Mouse (Mus musculus) hindbrain, embryonic 10.5 days (tissue): Measurements from ENCODE around the gene Eva1a. TPM values are rescaled to one million over a fixed set of nuclear protein-coding genes. Genes with fewer than 3 reads are reported as not detected.

Experiments used
- DNase-seq: peaks from one replicate; pipeline ENCODE4 v3.0.0-alpha.2; 2017; ENCODE audit warnings: low spot score
- H3K27ac ChIP-seq: fragments of 300-500 bp; sonication (generic); 2 replicates; pipeline ENCODE4 v1.5.1; 2016; ENCODE audit warnings: mild to moderate bottlenecking, moderate library complexity
- H3K27me3 ChIP-seq: fragments of 300-500 bp; sonication (generic); 2 replicates; pipeline ENCODE4 v1.6.1; 2016; ENCODE audit warnings: mild to moderate bottlenecking; ENCODE audit not compliant: poor library complexity, insufficient read depth, severe bottlenecking
- H3K36me3 ChIP-seq: fragments of 300-500 bp; sonication (generic); 2 replicates; pipeline ENCODE4 v1.6.1; 2016; ENCODE audit warnings: mild to moderate bottlenecking, moderate library complexity
- H3K4me1 ChIP-seq: fragments of 300-500 bp; sonication (generic); replicated peaks from 2 replicates; pipeline ENCODE4 v1.6.1; 2016; ENCODE audit warnings: mild to moderate bottlenecking
- H3K4me3 ChIP-seq: fragments of 300-500 bp; sonication (generic); 2 replicates; pipeline ENCODE4 v1.5.1; 2016; ENCODE audit warnings: mild to moderate bottlenecking, moderate library complexity
- H3K9me3 ChIP-seq: fragments of 300-500 bp; sonication (generic); 2 replicates; pipeline ENCODE4 v1.6.1; 2016; ENCODE audit warnings: mild to moderate bottlenecking, moderate library complexity
- WGBS: fragments of 180-500 bp; shearing (Covaris S2); methylation state at CpG from one replicate; pipeline ENCODE4 v1.1.7; 2016; 5-methylcytosine and 5-hydroxymethylcytosine counted together
- polyA plus RNA-seq: library from polyadenylated mRNA; unstranded; fragments of >200 nt; fragmentation: Nextera tagmentation; extraction: Ambion mirVana; gene quantifications from 2 replicates; pipeline ENCODE4 v1.2.1, GENCODE M21; 2016

Eva1a gene
- polyA plus RNA-seq, 1 experiment from 2014 or later: 3.3 TPM

DNA sequence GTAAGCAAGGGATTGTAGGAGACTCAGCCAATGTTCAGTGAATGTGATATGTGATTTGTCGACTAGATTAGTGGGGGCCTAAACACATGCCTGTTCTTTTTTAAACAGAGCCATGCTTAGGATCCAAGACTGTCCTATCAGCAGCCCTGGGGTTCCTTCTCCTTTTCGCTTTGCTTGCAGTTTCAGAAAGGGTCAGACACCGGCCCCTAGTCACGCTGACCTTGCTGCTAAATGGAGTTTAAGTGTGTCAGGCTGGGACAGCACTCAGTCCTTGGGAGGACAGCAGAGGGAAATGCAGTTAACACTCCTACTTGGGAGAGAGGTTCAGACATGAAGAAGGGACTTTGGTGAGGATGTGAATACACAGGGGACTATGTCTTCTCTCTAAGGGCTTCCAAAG, 3.7 kb downstream of the Eva1a start:
- Histone ChIP-seq H3K4me3 (no peak overlapping the region), H3K36me3 (no peaks in the 10 kb centered on the region), H3K4me1 (peaks cover 44% of the 10 kb centered on the region), H3K27me3 (peaks cover 80% of the 10 kb centered on the region), H3K9me3 (no peaks in the 10 kb centered on the region), H3K27ac (no peak overlapping the region)
- DNase-seq: no peak
- WGBS: 65% methylated on average over 4 of the region's 4 CpGs

DNA sequence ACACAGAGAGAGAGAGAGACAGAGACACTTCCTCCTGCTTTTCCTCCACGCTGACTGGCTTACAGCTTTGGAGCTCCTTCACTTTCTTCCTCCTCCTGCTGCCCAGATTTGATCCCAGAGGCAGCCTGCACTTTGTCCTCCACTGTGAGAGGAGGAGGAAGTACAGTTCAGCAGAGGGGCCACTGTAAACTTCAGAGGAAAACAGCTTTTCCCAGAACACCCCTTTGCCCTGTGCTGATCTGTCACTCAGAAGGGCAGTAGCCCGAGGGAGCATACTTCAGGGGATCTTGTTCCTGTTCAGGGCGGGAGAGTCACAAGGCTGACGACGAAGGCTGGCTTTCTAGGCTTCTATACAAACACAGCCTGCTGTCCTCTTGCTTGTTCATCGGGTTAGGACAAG, 7.1 kb downstream of the Eva1a start:
- 59% methylated on average over 6 of the region's 6 CpGs for WGBS
- no peak for DNase-seq
- H3K27me3 ChIP-seq: peaks cover 60% of the 10 kb centered on the region

DNA sequence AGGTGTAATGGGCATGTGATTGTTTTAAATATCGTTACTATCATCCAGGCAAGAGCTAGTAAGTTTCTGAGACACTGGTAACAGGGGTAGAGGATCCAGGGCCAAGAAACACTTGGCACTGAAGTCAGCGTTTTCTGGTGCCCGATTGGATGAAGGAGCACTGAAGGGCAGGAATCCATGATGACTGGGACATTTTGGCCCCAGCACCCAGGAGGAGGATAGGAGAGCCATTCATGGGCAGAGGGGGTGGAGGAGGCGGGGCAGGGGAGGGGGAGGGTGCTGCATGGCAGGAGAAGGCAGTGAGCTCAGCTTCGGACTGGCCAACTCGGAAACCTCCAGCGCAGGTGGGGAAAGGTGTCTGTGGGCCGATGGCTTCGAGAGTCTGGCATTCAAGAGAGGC, 9.4 kb downstream of the Eva1a start:
- 78% methylated on average over 9 of the region's 9 CpGs for WGBS
- DNase-seq: no peak
- no peak overlapping the region for H3K27ac ChIP-seq
- no peaks in the 10 kb centered on the region for H3K9me3 ChIP-seq
- H3K36me3 ChIP-seq: no peaks in the 10 kb centered on the region
- peaks cover 15% of the 10 kb centered on the region; the same call in 1 of the 2 replicates for H3K4me1 ChIP-seq
- H3K4me3 ChIP-seq: no peak overlapping the region
- H3K27me3 ChIP-seq: peaks cover 38% of the 10 kb centered on the region

More for the DNA sequence above, 7.1 kb downstream of the Eva1a start:
- Histone ChIP-seq H3K4me3 (no peak overlapping the region), H3K36me3 (no peaks in the 10 kb centered on the region), H3K4me1 (peaks cover 21% of the 10 kb centered on the region), H3K27ac (no peak overlapping the region), H3K9me3 (no peaks in the 10 kb centered on the region)

DNA sequence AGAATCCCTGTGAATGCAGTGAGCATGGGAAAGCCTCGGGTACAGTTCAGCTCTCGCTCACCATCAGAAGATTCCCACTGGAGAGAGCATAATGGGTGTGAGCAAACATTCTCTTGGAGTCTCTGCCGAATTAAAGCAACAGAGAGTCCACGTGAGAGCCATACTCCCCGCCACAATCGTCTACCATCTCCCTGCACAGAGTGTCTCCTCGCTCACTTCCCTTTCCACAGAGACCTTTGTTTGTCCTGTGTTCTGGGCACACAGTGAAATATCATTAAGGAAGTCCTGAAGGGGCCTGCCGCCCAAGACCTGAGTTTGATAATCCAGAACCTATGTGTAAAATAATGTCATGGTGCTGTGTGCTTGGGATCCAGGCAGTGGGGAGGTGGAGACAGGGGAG, 10.7 kb downstream of the Eva1a start:
- 85% methylated on average over 8 of the region's 8 CpGs for WGBS
- Histone ChIP-seq H3K27ac (no peak overlapping the region), H3K27me3 (peaks cover 24% of the 10 kb centered on the region), H3K9me3 (no peaks in the 10 kb centered on the region), H3K4me3 (no peak overlapping the region), H3K4me1 (peaks cover 6% of the 10 kb centered on the region; the same call in 1 of the 2 replicates), H3K36me3 (no peaks in the 10 kb centered on the region)
- DNase-seq: no peak

DNA sequence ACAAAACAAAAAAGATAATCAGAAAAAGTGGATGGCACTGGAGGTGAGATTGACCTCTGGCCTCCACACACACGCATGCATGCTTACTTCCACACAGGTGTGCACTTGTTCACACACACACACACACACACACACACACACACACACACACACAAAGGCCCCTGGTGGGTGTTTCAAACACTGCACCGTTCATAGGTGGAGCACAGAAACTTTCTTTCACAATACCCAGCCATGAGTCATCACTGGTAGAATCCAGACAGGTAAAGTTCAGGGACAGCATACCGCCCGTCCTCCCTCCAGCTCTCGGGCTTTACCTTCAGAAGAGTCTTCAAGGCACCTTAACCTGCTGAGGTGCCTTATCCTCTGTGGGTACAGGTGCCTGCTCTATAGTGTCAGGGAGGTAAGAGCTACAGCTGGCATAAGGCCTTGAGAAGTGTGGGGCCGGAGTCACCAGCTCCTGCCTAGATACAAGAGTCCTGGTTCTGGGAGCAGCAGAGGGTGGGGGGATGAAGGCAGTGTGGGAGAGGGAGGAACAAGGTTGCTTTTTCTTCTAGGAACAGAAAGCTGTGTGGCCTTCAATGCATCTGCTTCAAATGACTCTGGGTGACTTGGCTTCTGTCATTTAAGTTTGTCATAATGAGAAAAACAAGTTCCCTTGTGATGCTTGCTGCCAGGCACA, 11.3 kb downstream of the Eva1a start:
- Histone ChIP-seq H3K4me1 (peaks cover 6% of the 10 kb centered on the region; the same call in 1 of the 2 replicates), H3K36me3 (no peaks in the 10 kb centered on the region), H3K27ac (no peak overlapping the region), H3K4me3 (no peak overlapping the region), H3K27me3 (peaks cover 22% of the 10 kb centered on the region), H3K9me3 (no peaks in the 10 kb centered on the region)
- WGBS: 91% methylated on average over 6 of the region's 6 CpGs
- DNase-seq: no peak

DNA sequence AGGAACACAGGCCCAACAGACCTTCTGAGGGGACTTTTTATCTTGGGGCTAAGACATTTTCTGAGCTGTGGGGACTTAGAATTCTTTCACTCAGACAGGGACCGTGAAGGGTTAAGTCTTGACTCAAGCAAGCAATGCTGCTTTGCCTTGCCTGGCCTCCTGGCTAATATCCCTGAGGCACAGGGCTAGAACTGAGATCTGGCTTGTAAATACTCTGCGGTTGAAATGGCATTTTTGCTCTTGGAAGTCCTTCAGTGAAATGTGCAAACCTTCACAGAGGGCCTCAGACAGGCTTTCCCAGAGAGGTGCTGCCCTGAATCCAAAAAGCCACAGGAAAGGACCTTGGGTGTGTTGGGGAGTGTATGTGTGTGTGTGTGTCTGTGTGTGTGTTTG, 11.9 kb downstream of the Eva1a start:
- Histone ChIP-seq H3K36me3 (no peaks in the 10 kb centered on the region), H3K27ac (no peak overlapping the region), H3K4me3 (no peak overlapping the region), H3K9me3 (no peaks in the 10 kb centered on the region), H3K27me3 (peaks cover 16% of the 10 kb centered on the region), H3K4me1 (peaks cover 5% of the 10 kb centered on the region; the same call in 1 of the 2 replicates)
- DNase-seq: no peak
- 80% methylated on average over 2 of the region's 2 CpGs for WGBS

DNA sequence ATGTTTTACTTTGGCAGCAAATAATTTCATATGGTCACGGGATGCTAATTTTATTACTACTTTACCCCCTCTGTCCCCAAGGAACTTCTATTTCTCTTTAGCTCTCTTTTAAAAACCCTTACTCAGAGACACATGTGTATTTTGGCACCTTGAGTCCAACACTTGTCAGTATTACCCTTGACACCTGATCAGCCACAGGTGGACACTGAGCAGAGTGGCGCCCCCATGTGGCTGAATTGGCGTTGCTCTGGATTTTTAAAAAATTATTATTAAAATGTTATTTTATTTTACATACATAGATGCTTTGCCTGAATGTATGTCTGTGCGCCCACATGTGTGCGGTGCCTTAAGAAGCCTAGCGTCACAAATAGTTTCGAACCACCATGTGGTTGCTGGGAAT, 14.0 kb downstream of the Eva1a start:
- Histone ChIP-seq H3K4me3 (no peak overlapping the region), H3K4me1 (no peaks in the 10 kb centered on the region), H3K9me3 (no peaks in the 10 kb centered on the region), H3K27me3 (peaks cover 7% of the 10 kb centered on the region; the same call in 1 of the 2 replicates), H3K36me3 (no peaks in the 10 kb centered on the region), H3K27ac (no peak overlapping the region)
- 75% methylated on average over 7 of the region's 7 CpGs for WGBS
- DNase-seq: no peak

DNA sequence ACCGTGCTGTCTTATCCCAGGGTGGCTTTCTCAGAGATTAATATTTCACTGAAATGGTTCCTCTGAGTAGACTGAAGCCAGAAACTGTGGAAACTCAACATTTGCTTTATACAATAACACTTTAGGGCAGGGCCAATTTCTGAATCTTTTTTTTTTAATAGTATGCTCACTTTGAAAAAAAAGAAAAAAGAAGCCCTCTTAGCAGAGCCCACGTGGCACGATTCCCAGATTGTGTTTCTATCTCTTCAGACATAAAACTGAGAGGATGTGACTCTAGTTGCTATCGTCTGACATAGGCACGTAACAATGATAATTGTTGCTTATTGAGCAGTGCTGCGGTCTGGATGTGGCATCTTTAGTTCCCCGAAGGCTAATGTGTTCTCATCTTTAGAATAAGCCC, 19.1 kb downstream of the Eva1a start:
- Histone ChIP-seq H3K27ac (no peak overlapping the region), H3K36me3 (no peaks in the 10 kb centered on the region), H3K4me3 (no peak overlapping the region), H3K27me3 (no peaks in the 10 kb centered on the region), H3K4me1 (no peaks in the 10 kb centered on the region), H3K9me3 (no peaks in the 10 kb centered on the region)
- WGBS: 94% methylated on average over 7 of the region's 7 CpGs
- no peak for DNase-seq

DNA sequence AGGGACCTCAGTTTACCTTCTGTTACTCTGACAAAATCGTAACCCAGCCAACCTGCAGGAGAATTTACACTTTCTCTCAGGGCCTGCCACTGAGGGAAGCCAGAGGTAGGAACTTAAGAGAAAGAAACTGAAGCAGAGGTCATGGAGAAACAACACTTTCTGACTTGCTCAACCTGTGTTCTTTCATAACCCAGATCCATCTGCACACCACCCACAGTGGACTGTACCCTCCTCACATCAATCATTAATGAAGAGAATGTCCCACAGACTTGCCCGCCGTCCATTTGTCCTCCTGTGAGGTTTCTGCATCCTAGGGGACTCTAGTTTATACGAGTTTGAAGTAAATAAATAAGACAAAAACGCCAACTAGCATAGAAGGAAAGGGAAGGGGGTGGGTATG, 24.4 kb downstream of the Eva1a start:
- Histone ChIP-seq H3K27ac (no peak overlapping the region), H3K9me3 (0 out of 2 replicates have a peak, but pooled peaks cover 5% of the 10 kb centered on the region), H3K4me3 (no peak overlapping the region), H3K36me3 (no peaks in the 10 kb centered on the region), H3K4me1 (no peaks in the 10 kb centered on the region), H3K27me3 (no peaks in the 10 kb centered on the region)
- no peak for DNase-seq
- 81% methylated on average over 5 of the region's 5 CpGs for WGBS

DNA sequence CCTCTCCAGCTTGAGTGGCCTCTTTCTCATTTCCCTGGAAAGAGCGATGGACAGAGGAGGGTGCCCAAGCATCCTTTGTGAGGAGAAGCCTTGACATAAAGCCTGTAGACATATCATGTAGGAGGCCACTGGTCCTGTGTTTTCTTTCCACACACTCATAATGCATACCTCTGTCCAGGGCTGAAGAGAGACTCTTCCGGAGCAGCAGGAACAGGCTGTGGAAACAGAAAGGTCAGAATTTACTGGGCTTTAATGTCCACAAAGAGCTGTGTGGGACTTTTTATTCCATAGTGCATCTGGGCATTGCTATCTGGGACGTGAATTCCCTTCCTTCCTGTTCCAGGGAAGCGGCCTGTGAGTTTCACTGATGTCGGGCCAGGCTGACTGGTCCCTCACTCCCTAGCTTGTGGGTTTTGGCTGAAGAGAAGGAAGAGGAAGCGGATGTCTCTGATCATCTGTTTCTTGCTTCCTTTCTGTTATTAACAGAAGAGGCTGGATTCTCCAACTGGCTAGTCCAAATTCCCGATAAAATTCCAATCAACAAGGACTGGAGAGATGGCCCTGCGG, 25.8 kb downstream of the Eva1a start:
- no peaks in the 10 kb centered on the region for H3K4me1 ChIP-seq
- no peak for DNase-seq
- WGBS: 90% methylated on average over 8 of the region's 8 CpGs

DNA sequence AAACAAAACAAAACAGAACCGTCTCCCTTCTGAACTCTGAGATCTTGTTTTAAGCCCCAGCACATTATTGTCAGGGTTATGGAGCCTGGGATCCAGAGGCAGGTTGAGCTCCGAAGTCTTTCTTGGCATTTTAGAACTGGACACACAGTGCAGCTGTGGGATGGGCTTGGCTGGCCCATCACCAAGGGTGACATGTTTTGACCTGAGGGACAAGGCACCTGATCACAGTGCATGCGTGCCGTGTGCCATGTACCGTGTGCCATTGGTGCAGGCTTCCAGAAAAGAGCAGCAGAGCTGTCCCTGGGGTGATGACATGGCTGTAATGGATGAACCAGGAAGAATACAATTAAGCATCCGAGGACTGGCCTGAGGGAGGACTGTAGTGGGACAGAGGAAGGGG, 29.6 kb downstream of the Eva1a start:
- no peak overlapping the region for H3K4me3 ChIP-seq
- WGBS: 85% methylated on average over 6 of the region's 6 CpGs
- 0 out of 2 replicates have a peak, but pooled peaks cover 5% of the 10 kb centered on the region for H3K9me3 ChIP-seq

More for the DNA sequence above, 25.8 kb downstream of the Eva1a start:
- Histone ChIP-seq H3K27me3 (no peaks in the 10 kb centered on the region), H3K4me3 (no peak overlapping the region), H3K27ac (no peak overlapping the region), H3K9me3 (0 out of 2 replicates have a peak, but pooled peaks cover 5% of the 10 kb centered on the region), H3K36me3 (no peaks in the 10 kb centered on the region)

DNA sequence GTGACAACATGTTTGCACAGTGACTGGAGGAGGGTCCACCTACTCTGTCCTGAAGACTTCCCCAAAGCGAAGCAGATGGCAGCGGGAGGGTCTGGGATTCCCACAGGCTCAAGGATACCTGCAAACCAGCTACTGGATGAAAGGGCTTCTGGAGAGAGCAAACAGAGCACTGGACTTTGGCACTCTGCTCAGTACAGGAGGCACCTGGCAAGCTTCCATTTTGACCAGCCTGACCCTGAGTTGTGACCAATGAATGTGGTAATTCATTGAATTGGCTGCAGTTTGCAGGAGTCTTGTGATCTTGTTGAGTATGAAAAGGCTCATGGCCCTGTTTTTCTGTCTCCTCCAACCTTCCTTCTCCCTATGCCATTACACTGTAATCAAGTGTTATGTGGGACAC, 32.2 kb downstream of the Eva1a start:
- Histone ChIP-seq H3K36me3 (no peaks in the 10 kb centered on the region), H3K27me3 (no peaks in the 10 kb centered on the region), H3K27ac (no peak overlapping the region), H3K4me3 (no peak overlapping the region), H3K4me1 (no peaks in the 10 kb centered on the region), H3K9me3 (no peaks in the 10 kb centered on the region)
- WGBS: 95% methylated on average over 2 of the region's 2 CpGs
- DNase-seq: no peak

More for the DNA sequence above, 29.6 kb downstream of the Eva1a start:
- no peak for DNase-seq
- H3K36me3 ChIP-seq: no peaks in the 10 kb centered on the region
- no peaks in the 10 kb centered on the region for H3K27me3 ChIP-seq
- H3K4me1 ChIP-seq: no peaks in the 10 kb centered on the region
- H3K27ac ChIP-seq: no peak overlapping the region

DNA sequence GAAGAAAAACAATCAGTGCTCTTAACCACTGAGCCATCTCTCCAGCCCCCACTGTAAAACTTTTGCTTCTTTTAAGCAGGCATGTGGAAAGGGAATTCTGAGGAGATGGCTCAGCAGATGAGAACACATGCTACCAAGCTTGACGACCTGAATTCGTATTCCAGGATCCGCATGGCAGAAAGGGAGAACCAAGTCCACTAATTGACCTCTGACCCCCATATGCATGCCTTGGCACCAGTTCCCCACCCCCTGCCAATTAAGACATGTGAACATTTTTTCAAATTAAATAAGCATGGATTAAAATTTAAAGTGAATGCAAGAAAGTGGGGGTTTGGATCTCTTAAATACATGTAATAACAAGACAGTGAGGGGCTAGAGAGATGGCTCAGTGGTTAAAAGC, 32.7 kb downstream of the Eva1a start:
- Histone ChIP-seq H3K4me1 (no peaks in the 10 kb centered on the region), H3K27me3 (no peaks in the 10 kb centered on the region), H3K36me3 (no peaks in the 10 kb centered on the region), H3K9me3 (no peaks in the 10 kb centered on the region), H3K27ac (no peak overlapping the region), H3K4me3 (no peak overlapping the region)
- WGBS: 92% methylated on average over 3 of the region's 3 CpGs
- DNase-seq: no peak
